Comparison of ENCODE assay signal across 26 mouse cellular contexts in genomic region chr4:130053111-130053510, GRCm38 (mm10). TPM values are rescaled to one million over a fixed set of nuclear protein-coding genes. Genes with fewer than 3 reads are reported as not detected.
DNase-seq lines count a peak whose midpoint lies in the region; ATAC-seq and TF ChIP-seq lines count a peak whose summit lies in the region.
"Had no signal": no experiment of that assay in that cellular context is flagged by ENCODE, and none has a peak within 500 bp of the region (broad histone marks: within the 10 kb centered on the region; RNA-seq: fewer than 3 reads in every experiment).

No protein-coding gene starts in this region.

- TF ChIP-seq POLR2A in brain, embryonic 14.5 days (IDR thresholded peaks at IDR 0.05; ENCODE audit: borderline replicate concordance, extremely low read depth, insufficient read depth, insufficient read length, poor library complexity, severe bottlenecking): no peak
- no peak for TF ChIP-seq POLR2A in kidney, adult 2 months (IDR thresholded peaks at IDR 0.05; ENCODE audit: low read depth, low read length)

- no peak overlapping the region for H3K9ac ChIP-seq in limb, embryonic 13.5 days
- H3K9ac ChIP-seq: forebrain, embryonic 13.5 days; heart, embryonic 15.5 days; hindbrain, embryonic 12.5 days; liver, embryonic 15.5 days; lung, embryonic 14.5 days; stomach, embryonic 15.5 days had no signal

- no peaks in the 10 kb centered on the region for H3K27me3 ChIP-seq in limb, embryonic 13.5 days
- peaks cover 19% of the 10 kb centered on the region for H3K27me3 ChIP-seq in limb, embryonic 10.5 days (ENCODE audit: low read depth, poor library complexity, severe bottlenecking)
- no peaks in the 10 kb centered on the region for H3K27me3 ChIP-seq in kidney, adult 2 months (replicated peaks; ENCODE audit: control insufficient read depth, insufficient read depth, low read length)
- H3K27me3 ChIP-seq: Patski; stomach, embryonic 15.5 days had no signal

- peak; percentile 68 to 75 for DNase-seq in cerebellum, postnatal 10 days
- no peak for DNase-seq in cerebellum, adult 9-11 months
- DNase-seq in limb, embryonic 10.5 days (ENCODE audit: low spot score): no peak
- peak; percentile 76 for DNase-seq in adrenal gland, postnatal 10 days
- DNase-seq in brain, embryonic 14.5 days (ENCODE audit: low read depth): peak; percentile 30
- no peak for DNase-seq in kidney, adult 2 months
- DNase-seq in spleen, adult 18-20 months: no peak
- DNase-seq: cerebellum, adult 18-20 months; gastrocnemius, postnatal 14 days; kidney, adult 18-20 months; kidney, postnatal 36 days; lung, embryonic 14.5 days; lung, postnatal 14 days; midbrain, embryonic 14.5 days had no signal

- TF ChIP-seq CTCF in brain, embryonic 14.5 days (IDR thresholded peaks at IDR 0.05; ENCODE audit: borderline replicate concordance, extremely low read depth, insufficient read depth, insufficient read length): no peak
- no peak for TF ChIP-seq CTCF in kidney, adult 2 months (conservative IDR thresholded peaks at IDR 0.05; ENCODE audit: insufficient read depth, insufficient read length, low read depth, low read length)

- no peak overlapping the region for H3K4me2 ChIP-seq in limb, embryonic 13.5 days (replicated peaks)
- H3K4me2 ChIP-seq: forebrain, embryonic 13.5 days; heart, embryonic 15.5 days; hindbrain, embryonic 12.5 days; liver, embryonic 15.5 days; lung, embryonic 14.5 days; stomach, embryonic 15.5 days had no signal

- H3K36me3 ChIP-seq in limb, embryonic 13.5 days: peaks cover 44% of the 10 kb centered on the region
- H3K36me3 ChIP-seq in limb, embryonic 10.5 days: no peaks in the 10 kb centered on the region
- H3K36me3 ChIP-seq in kidney, adult 2 months (ENCODE audit: control insufficient read depth, insufficient read depth, low read length): no peaks in the 10 kb centered on the region
- H3K36me3 ChIP-seq: G1E; heart, embryonic 15.5 days; hindbrain, embryonic 12.5 days; liver, embryonic 15.5 days had no signal

- H3K27ac ChIP-seq in limb, embryonic 13.5 days: peak overlapping the region; percentile 6; the same call in 1 of the 2 replicates
- H3K27ac ChIP-seq in limb, embryonic 10.5 days: no peak overlapping the region
- H3K27ac ChIP-seq in kidney, adult 2 months (ENCODE audit: insufficient read depth, low read depth, low read length): no peak overlapping the region
- H3K27ac ChIP-seq: forebrain, embryonic 13.5 days; heart, embryonic 10.5 days; heart, embryonic 15.5 days; hindbrain, embryonic 12.5 days; layer of hippocampus, adult 2 months; liver, embryonic 15.5 days; stomach, embryonic 15.5 days had no signal

- H3K9me3 ChIP-seq in limb, embryonic 13.5 days: no peaks in the 10 kb centered on the region
- no peaks in the 10 kb centered on the region for H3K9me3 ChIP-seq in limb, embryonic 10.5 days (replicated peaks)
- H3K9me3 ChIP-seq: forebrain, embryonic 13.5 days; G1E; heart, embryonic 10.5 days; heart, embryonic 15.5 days; hindbrain, embryonic 12.5 days; liver, embryonic 15.5 days; stomach, embryonic 15.5 days had no signal

- 87% methylated on average over 9 of the region's 9 CpGs for WGBS in limb, embryonic 13.5 days
- 91% methylated on average over 9 of the region's 9 CpGs for WGBS in limb, embryonic 10.5 days
- 84% methylated on average over 9 of the region's 9 CpGs for WGBS in kidney, adult 2 months

- peaks cover 57% of the 10 kb centered on the region for H3K4me1 ChIP-seq in limb, embryonic 13.5 days
- H3K4me1 ChIP-seq in limb, embryonic 10.5 days: peaks cover 43% of the 10 kb centered on the region
- H3K4me1 ChIP-seq in kidney, adult 2 months (ENCODE audit: control insufficient read depth, insufficient read depth, low read length): 0 out of 2 replicates have a peak, but pooled peaks cover 3% of the 10 kb centered on the region
- H3K4me1 ChIP-seq: liver, embryonic 15.5 days had no signal

- no peak for ATAC-seq in limb, embryonic 13.5 days (ENCODE audit: low FRiP score, low read depth)
- ATAC-seq: forebrain, embryonic 13.5 days; inflammation-experienced regulatory T-cells, adult 6 months; Patski had no signal

- no peak overlapping the region for H3K4me3 ChIP-seq in limb, embryonic 13.5 days
- H3K4me3 ChIP-seq in limb, embryonic 10.5 days: no peak overlapping the region
- no peak overlapping the region for H3K4me3 ChIP-seq in kidney, adult 2 months (ENCODE audit: insufficient read depth, low read depth, low read length)
- H3K4me3 ChIP-seq: forebrain, embryonic 13.5 days; heart, embryonic 10.5 days; heart, embryonic 15.5 days; hindbrain, embryonic 12.5 days; layer of hippocampus, adult 2 months; liver, embryonic 15.5 days; stomach, embryonic 15.5 days had no signal

RNA-seq across cellular contexts. Expression of gene Col16a1, which starts 5.5 kb away (rescaled TPM):
- 64.6 and 65.8 TPM in 2 replicates for polyA plus RNA-seq in limb, embryonic 13.5 days (2015; fragmentation: Nextera tagmentation; extraction: Ambion mirVana)
- polyA plus RNA-seq in limb, embryonic 10.5 days (2016; fragmentation: Nextera tagmentation; extraction: Ambion mirVana): 3.9 and 10.2 TPM in 2 replicates
- total RNA-seq in adrenal gland, postnatal 10 days (2021): 10 to 100 TPM; 29.4 to 33.8 TPM
- 16.7 and 17.1 TPM in 2 replicates for polyA plus RNA-seq in brain, embryonic 14.5 days (2012; rRNA removed)
- polyA plus RNA-seq in kidney, adult 2 months (2012; rRNA removed): 12.7 and 15.4 TPM in 2 replicates
- total RNA-seq: G1E; neutrophil, adult 5-6 weeks had no signal
- polyA plus RNA-seq: G1E; inflammation-experienced regulatory T-cells, adult 6 months had no signal

RNA-seq across cellular contexts. Expression of gene Pef1, which starts 49.2 kb away (rescaled TPM):
- 64.1 and 64.3 TPM in 2 replicates for polyA plus RNA-seq in limb, embryonic 13.5 days (2015; fragmentation: Nextera tagmentation; extraction: Ambion mirVana)
- 71.4 and 73.4 TPM in 2 replicates for polyA plus RNA-seq in limb, embryonic 10.5 days (2016; fragmentation: Nextera tagmentation; extraction: Ambion mirVana)
- 10 to 100 TPM; 51.4 to 54.6 TPM for total RNA-seq in adrenal gland, postnatal 10 days (2021)
- polyA plus RNA-seq in brain, embryonic 14.5 days (2012; rRNA removed): 59.7 and 71.4 TPM in 2 replicates
- polyA plus RNA-seq in kidney, adult 2 months (2012; rRNA removed): 129 and 139 TPM in 2 replicates

Comparison
In these comparisons a context has a peak if more than half of its experiments do, and no peak if none do; other contexts are left out.
1. DNase-seq: peak in cerebellum, postnatal 10 days (2 of 2), adrenal gland, postnatal 10 days (single experiment) and brain, embryonic 14.5 days (single experiment); none in cerebellum, adult 9-11 months (single experiment), limb, embryonic 10.5 days (single experiment), kidney, adult 2 months (single experiment) and spleen, adult 18-20 months (0 of 2).